Mouse (Mus musculus) limb, embryonic 14.5 days (tissue): ENCODE results near the gene Asb16. TPM values are rescaled to one million over a fixed set of nuclear protein-coding genes. Genes with fewer than 3 reads are reported as not detected.

ENCODE experiments used
- ATAC-seq: fragments of 200-750 bp; cut with Nextera tagmentation; 2 replicates; pipeline ENCODE4 v1.8.0; 2017; ENCODE audit warnings: low read depth, moderate number of reproducible peaks, moderate TSS enrichment; ENCODE audit not compliant: low FRiP score
- DNase-seq: peaks from one replicate; pipeline ENCODE4 v3.0.0-alpha.2; 2015; ENCODE audit warnings: low spot score
- H3K27ac ChIP-seq: fragments of 300-500 bp; sonication (generic); replicated peaks from 2 replicates; pipeline ENCODE4 v1.5.1; 2014; ENCODE audit warnings: low read depth, mild to moderate bottlenecking, low read length, moderate library complexity, mixed read lengths
- H3K27me3 ChIP-seq: fragments of 300-500 bp; sonication (generic); 2 replicates; pipeline ENCODE4 v1.6.1; 2014; ENCODE audit warnings: low read length, mixed read lengths; ENCODE audit not compliant: control insufficient read depth, insufficient read depth
- H3K36me3 ChIP-seq: fragments of 300-500 bp; sonication (generic); 2 replicates; pipeline ENCODE4 v1.6.1; 2014; ENCODE audit warnings: mild to moderate bottlenecking, low read length, moderate library complexity, mixed read lengths; ENCODE audit not compliant: control insufficient read depth, insufficient read depth
- H3K4me1 ChIP-seq: fragments of 300-500 bp; sonication (generic); 2 replicates; pipeline ENCODE4 v1.6.1; 2014; ENCODE audit warnings: antibody characterized with exemption, low read length, mixed read lengths; ENCODE audit not compliant: control insufficient read depth, insufficient read depth
- H3K4me2 ChIP-seq: fragments of 300-500 bp; sonication (generic); replicated peaks from 2 replicates; pipeline ENCODE4 v1.6.1; 2014; ENCODE audit warnings: low read depth, mild to moderate bottlenecking, low read length, moderate library complexity; ENCODE audit not compliant: severe bottlenecking
- H3K4me3 ChIP-seq: fragments of 300-500 bp; sonication (generic); replicated peaks from 2 replicates; pipeline ENCODE4 v1.5.1; 2014; ENCODE audit warnings: low read length
- H3K9ac ChIP-seq: fragments of 300-500 bp; sonication (generic); 2 replicates; pipeline ENCODE4 v1.6.1; 2014; ENCODE audit warnings: mild to moderate bottlenecking, low read depth, low read length, moderate library complexity; ENCODE audit not compliant: severe bottlenecking
- H3K9me3 ChIP-seq: fragments of 300-500 bp; sonication (generic); 2 replicates; pipeline ENCODE4 v1.6.1; 2016; ENCODE audit warnings: low read length; ENCODE audit not compliant: control insufficient read depth
- POLR2A ChIP-seq: fragments of 200-500 bp; IDR thresholded peaks from 2 replicates; pipeline ENCODE4 v1.8.0; 2012; ENCODE audit warnings: inconsistent platforms, mild to moderate bottlenecking, moderate library complexity, borderline replicate concordance; ENCODE audit not compliant: insufficient read depth, insufficient read length; ENCODE audit errors: extremely low read depth
- WGBS: fragments of 180-500 bp; shearing (Covaris S2); extraction: QIAGEN DNeasy Blood & Tissue Kit; methylation state at CpG from one replicate; pipeline ENCODE4 v1.1.7; 2014; 5-methylcytosine and 5-hydroxymethylcytosine counted together
- polyA plus RNA-seq, 2 experiments: library from polyadenylated mRNA; depleted of rRNA in 1 of 2; stranded (reverse) in 1 of 2; unstranded in 1 of 2; fragments of >200 nt; fragmentation: Nextera tagmentation in 1 of 2; extraction: Ambion mirVana in 1 of 2; gene quantifications; 2 replicates each; pipeline versions ENCODE4 v1.2.1 to v1.2.3; 2012 to 2014

Gene Asb16
- polyA plus RNA-seq, 2 experiments: 0.25 to 2.2 TPM

GRCm38 (mm10) chr11:102291051-102291535 is 22.6 kb downstream of the Asb16 start:
- no peak for ATAC-seq
- H3K27me3 ChIP-seq: no peaks in the 10 kb centered on the region
- H3K9ac ChIP-seq: no peak overlapping the region
- H3K36me3 ChIP-seq: peaks cover 63% of the 10 kb centered on the region
- TF ChIP-seq POLR2A: no peak
- no peak overlapping the region for H3K4me2 ChIP-seq
- H3K27ac ChIP-seq: no peak overlapping the region
- H3K4me3 ChIP-seq: no peak overlapping the region
- DNase-seq: no peak
- 0 out of 2 replicates have a peak, but pooled peaks cover 5% of the 10 kb centered on the region for H3K4me1 ChIP-seq
- H3K9me3 ChIP-seq: no peaks in the 10 kb centered on the region
- 78% methylated on average over 8 of the region's 11 CpGs for WGBS

- Histone ChIP-seq H3K4me3 (no peak overlapping the region), H3K36me3 (peaks cover 47% of the 10 kb centered on the region), H3K27ac (no peak overlapping the region), H3K9me3 (no peaks in the 10 kb centered on the region), H3K4me1 (peaks cover 13% of the 10 kb centered on the region; the same call in 1 of the 2 replicates), H3K27me3 (no peaks in the 10 kb centered on the region), H3K9ac (no peak overlapping the region), H3K4me2 (no peak overlapping the region)
- no peak for TF ChIP-seq POLR2A
- DNase-seq (no peak), ATAC-seq (no peak)
- 95% methylated on average over 13 of the region's 13 CpGs for WGBS
Measured at GRCm38 (mm10) chr11:102293971-102294370, 25.4 kb downstream of the Asb16 start.

- peaks cover 13% of the 10 kb centered on the region; the same call in 1 of the 2 replicates for H3K4me1 ChIP-seq
- TF ChIP-seq POLR2A: no peak
- DNase-seq: no peak
- 68% methylated on average over 5 of the region's 5 CpGs for WGBS
- H3K27ac ChIP-seq: no peak overlapping the region
- no peaks in the 10 kb centered on the region for H3K27me3 ChIP-seq
- no peak for ATAC-seq
- H3K4me2 ChIP-seq: no peak overlapping the region; the same call in 1 of the 2 replicates
- H3K9ac ChIP-seq: 0 out of 2 replicates have a peak overlapping the region, but pooled peaks have one; percentile 91
- peaks cover 45% of the 10 kb centered on the region for H3K36me3 ChIP-seq
- H3K4me3 ChIP-seq: peak overlapping the region; percentile 89; the same call in 1 of the 2 replicates
- H3K9me3 ChIP-seq: no peaks in the 10 kb centered on the region
Measured at GRCm38 (mm10) chr11:102294416-102294815, 25.9 kb downstream of the Asb16 start.

- TF ChIP-seq POLR2A: no peak
- peak overlapping the region; percentile 77 for H3K4me2 ChIP-seq
- ATAC-seq (no peak), DNase-seq (peak; percentile 48)
- H3K9me3 ChIP-seq: no peaks in the 10 kb centered on the region
- H3K4me1 ChIP-seq: peaks cover 13% of the 10 kb centered on the region; the same call in 1 of the 2 replicates
- H3K27ac ChIP-seq: peak overlapping the region; percentile 99
- WGBS: 72% methylated on average over 12 of the region's 12 CpGs
- H3K36me3 ChIP-seq: peaks cover 42% of the 10 kb centered on the region
- no peaks in the 10 kb centered on the region for H3K27me3 ChIP-seq
- H3K9ac ChIP-seq: peak overlapping the region; percentile 91
- H3K4me3 ChIP-seq: peak overlapping the region; percentile 89
Measured at GRCm38 (mm10) chr11:102294887-102295597, 26.5 kb downstream of the Asb16 start.

DNA sequence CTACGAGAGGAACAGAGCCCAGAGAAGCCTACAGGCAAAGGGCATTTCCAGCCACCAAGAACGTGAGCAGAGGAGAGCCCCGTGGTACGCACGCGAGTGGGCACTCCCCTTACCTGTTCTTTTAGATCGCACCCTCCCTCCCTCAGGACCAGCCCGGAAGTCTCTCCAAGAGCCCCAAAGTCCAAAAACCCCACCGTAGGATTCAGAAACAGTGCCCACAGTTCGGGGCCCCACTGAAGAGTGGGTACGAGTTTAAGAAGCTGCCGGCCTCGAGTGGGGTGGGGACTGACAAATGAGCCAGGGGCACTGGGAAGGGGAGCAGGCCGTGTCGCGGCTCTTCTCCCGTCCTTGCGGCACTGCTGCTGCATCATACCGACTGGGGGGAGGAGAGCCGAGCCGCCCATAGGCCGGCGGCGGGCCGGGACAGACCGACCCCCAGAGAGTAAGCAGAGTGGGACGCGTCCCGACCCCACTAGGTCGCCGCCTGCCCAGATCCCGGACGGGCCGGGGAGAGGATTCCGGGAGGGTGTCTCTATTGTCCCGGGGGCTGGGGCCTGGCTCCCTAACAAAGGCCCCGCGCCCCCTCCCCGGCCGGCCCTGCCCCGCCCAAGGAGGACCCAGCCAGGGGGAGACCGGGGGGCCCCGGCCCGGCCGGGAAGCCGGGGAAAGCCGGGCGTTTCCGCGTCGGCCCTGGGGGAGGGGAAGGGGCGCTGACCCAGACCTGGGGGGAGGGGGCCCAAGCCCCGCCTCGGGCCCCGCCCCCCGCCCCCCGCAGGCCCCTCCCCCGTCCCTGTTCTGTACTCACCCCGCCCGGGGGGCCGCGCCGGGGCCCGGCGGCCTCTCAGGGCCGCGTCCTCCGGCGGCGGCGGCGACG is 27.3 kb downstream of the Asb16 start:
- WGBS: under 1% methylated on average over 35 of the region's 73 CpGs

More for the DNA sequence above, 27.3 kb downstream of the Asb16 start:
- Histone ChIP-seq H3K4me2 (peak overlapping the region; percentile 77), H3K4me1 (peaks cover 13% of the 10 kb centered on the region; the same call in 1 of the 2 replicates), H3K36me3 (peaks cover 34% of the 10 kb centered on the region), H3K27ac (peak overlapping the region; percentile 99), H3K9ac (peak overlapping the region; percentile 91), H3K27me3 (no peaks in the 10 kb centered on the region), H3K4me3 (peak overlapping the region; percentile 89), H3K9me3 (no peaks in the 10 kb centered on the region)
- DNase-seq: peak; percentile 69
- TF ChIP-seq POLR2A: 0 out of 2 replicates have a peak, but pooled peaks have one; percentile 44
- peak; percentile 41 for ATAC-seq
